Mouse (Mus musculus) heart, adult 8-10 months (tissue): ENCODE measurements around the gene Pde6d. TPM values are rescaled to one million over a fixed set of nuclear protein-coding genes. Genes with fewer than 3 reads are reported as not detected.
A peak's percentile ranks its signal among the peaks of the same experiment; 100 is the strongest.

ENCODE experiments used
- DNase-seq: peaks from one replicate; pipeline ENCODE4 v3.0.0; 2022; ENCODE audit warnings: low spot score
- total RNA-seq, 4 experiments: library from RNA; stranded (reverse); gene quantifications; 2 replicates each; pipeline ENCODE4 v1.2.4; 2022

Pde6d gene
- total RNA-seq, 4 experiments from 2014 or later: 38.9 to 47.2 (median 44.3) TPM

- peak; percentile 94 for DNase-seq
These were observed 78.3 kb downstream of the Pde6d start for GRCm38 (mm10) chr1:86503906-86504696.

GRCm38 (mm10) chr1:86503165-86503747 is 79.2 kb downstream of the Pde6d start:
- DNase-seq: no peak

- no peak for DNase-seq
These were observed 80.0 kb downstream of the Pde6d start for GRCm38 (mm10) chr1:86502221-86503048.

GRCm38 (mm10) chr1:86501559-86501958 is 80.9 kb downstream of the Pde6d start:
- DNase-seq: peak; percentile 95

GRCm38 (mm10) chr1:86501114-86501532 is 81.3 kb downstream of the Pde6d start:
- DNase-seq: peak; percentile 51

- DNase-seq: no peak
These were observed 81.7 kb downstream of the Pde6d start for GRCm38 (mm10) chr1:86500681-86501080.

- DNase-seq: peak; percentile 58
These were observed 82.5 kb downstream of the Pde6d start for GRCm38 (mm10) chr1:86499903-86500302.

GRCm38 (mm10) chr1:86498611-86499010 is 83.8 kb downstream of the Pde6d start:
- peak; percentile 35 for DNase-seq

GRCm38 (mm10) chr1:86497986-86498385 is 84.4 kb downstream of the Pde6d start:
- DNase-seq: no peak

GRCm38 (mm10) chr1:86497361-86497760 is 85.1 kb downstream of the Pde6d start:
- no peak for DNase-seq

GRCm38 (mm10) chr1:86496340-86496739 is 86.1 kb downstream of the Pde6d start:
- DNase-seq: no peak

GRCm38 (mm10) chr1:86493783-86494182 is 88.6 kb downstream of the Pde6d start:
- no peak for DNase-seq

Other genes with a start within 250 kb of the Pde6d start
- 100 to 1,000 TPM; 111 to 154 (median 130) TPM for gene Ncl, start 223.2 kb downstream of the Pde6d start, total RNA-seq
- not detected for gene Nmur1, start 156.4 kb downstream of the Pde6d start, total RNA-seq
- not detected for gene Tex44, start 156.3 kb downstream of the Pde6d start, total RNA-seq
- gene Ptma, start 55.9 kb downstream of the Pde6d start, total RNA-seq: 100 to 1,000 TPM; 183 to 230 (median 211) TPM
- 10 to 100 TPM in 3 of 4 experiments, 1 to 10 TPM in 1; 9.4 to 11.0 (median 10.6) TPM for gene Cops7b, start 275 bp upstream of the Pde6d start, total RNA-seq
- gene Nppc, start 87.9 kb upstream of the Pde6d start, total RNA-seq: under 1 TPM in 3 of 4 experiments, not detected in 1; 0.31 to 0.44 (median 0.44) TPM
- 10 to 100 TPM in 3 of 4 experiments, 1 to 10 TPM in 1; 9.5 to 12.4 (median 11.7) TPM for gene Dis3l2, start 121.2 kb upstream of the Pde6d start, total RNA-seq